ENCODE assay signal across 10 mouse cellular contexts in genomic region chr6:32710208-32710607, GRCm38 (mm10).
DNase-seq lines count a peak whose midpoint lies in the region; ATAC-seq and TF ChIP-seq lines count a peak whose summit lies in the region.
"Had no signal": no experiment of that assay in that cellular context is flagged by ENCODE, and none has a peak within 500 bp of the region (broad histone marks: within the 10 kb centered on the region; RNA-seq: fewer than 3 reads in every experiment).

No protein-coding gene starts in this region.

- no peak overlapping the region for H3K27ac ChIP-seq in lung, embryonic 16.5 days (ENCODE audit: low read length)
- H3K27ac ChIP-seq in forebrain, embryonic 16.5 days (ENCODE audit: low read length), result no peak overlapping the region
- no peak overlapping the region for H3K27ac ChIP-seq in neural tube, embryonic 14.5 days (ENCODE audit: low read depth, low read length)
- H3K27ac ChIP-seq: limb, embryonic 15.5 days; stomach, embryonic 15.5 days had no signal

- ATAC-seq in lung, embryonic 16.5 days (ENCODE audit: low read depth), result peak; percentile 76; the same call in 1 of the 2 replicates
- ATAC-seq in forebrain, embryonic 16.5 days, result peak; percentile 61
- ATAC-seq in neural tube, embryonic 14.5 days (ENCODE audit: low read depth), result peak; percentile 58; the same call in 1 of the 2 replicates

- no peak for TF ChIP-seq POLR2A in lung, adult 2 months (IDR thresholded peaks at IDR 0.05; ENCODE audit: borderline replicate concordance, extremely low read depth, low read depth, low read length)

- no peak overlapping the region for H3K4me2 ChIP-seq in lung, embryonic 16.5 days (ENCODE audit: low read depth, low read length)
- H3K4me2 ChIP-seq in forebrain, embryonic 16.5 days (ENCODE audit: low read length), result no peak overlapping the region
- no peak overlapping the region for H3K4me2 ChIP-seq in neural tube, embryonic 14.5 days (ENCODE audit: low read depth, low read length)
- H3K4me2 ChIP-seq: limb, embryonic 15.5 days; stomach, embryonic 15.5 days had no signal

- no peaks in the 10 kb centered on the region for H3K36me3 ChIP-seq in lung, embryonic 16.5 days (ENCODE audit: control insufficient read depth, insufficient read depth, low read length)
- no peaks in the 10 kb centered on the region for H3K36me3 ChIP-seq in forebrain, embryonic 16.5 days (ENCODE audit: control insufficient read depth, insufficient read depth)
- no peaks in the 10 kb centered on the region for H3K36me3 ChIP-seq in neural tube, embryonic 14.5 days (ENCODE audit: control insufficient read depth, insufficient read depth, low read length)
- H3K36me3 ChIP-seq: limb, embryonic 15.5 days; stomach, embryonic 15.5 days had no signal

- no peaks in the 10 kb centered on the region for H3K9me3 ChIP-seq in lung, embryonic 16.5 days (ENCODE audit: control insufficient read depth, low read length)
- H3K9me3 ChIP-seq in forebrain, embryonic 16.5 days (ENCODE audit: control insufficient read depth, low read length), result no peaks in the 10 kb centered on the region
- no peaks in the 10 kb centered on the region for H3K9me3 ChIP-seq in neural tube, embryonic 14.5 days (ENCODE audit: control insufficient read depth, low read length)
- H3K9me3 ChIP-seq: limb, embryonic 15.5 days; stomach, embryonic 15.5 days had no signal

- DNase-seq in lung, adult 2 months, result no peak
- peak; percentile 11 for DNase-seq in adrenal gland, adult 8-10 months
- DNase-seq in kidney, postnatal 10 days, result peak; percentile 84
- DNase-seq in frontal cortex, postnatal 25 days (ENCODE audit: low spot score in 2 of 2), result no peak
- no peak for DNase-seq in layer of hippocampus, postnatal 36 days

- no peaks in the 10 kb centered on the region for H3K27me3 ChIP-seq in lung, embryonic 16.5 days (ENCODE audit: control insufficient read depth, insufficient read depth, low read depth, low read length)
- no peaks in the 10 kb centered on the region; the same call in 1 of the 2 replicates for H3K27me3 ChIP-seq in forebrain, embryonic 16.5 days (replicated peaks; ENCODE audit: control insufficient read depth, insufficient read depth, low read length)
- H3K27me3 ChIP-seq in neural tube, embryonic 14.5 days (ENCODE audit: control insufficient read depth, insufficient read depth, low read length), result no peaks in the 10 kb centered on the region

- no peak for TF ChIP-seq CTCF in lung, adult 2 months (IDR thresholded peaks at IDR 0.05; ENCODE audit: insufficient read depth, low read length)

- no peak overlapping the region for H3K9ac ChIP-seq in lung, embryonic 16.5 days (ENCODE audit: low read length)
- no peak overlapping the region for H3K9ac ChIP-seq in forebrain, embryonic 16.5 days (replicated peaks; ENCODE audit: low read depth, low read length)
- H3K9ac ChIP-seq in neural tube, embryonic 14.5 days (replicated peaks; ENCODE audit: low read depth, low read length), result no peak overlapping the region
- H3K9ac ChIP-seq: limb, embryonic 15.5 days; stomach, embryonic 15.5 days had no signal

- H3K4me1 ChIP-seq in lung, embryonic 16.5 days (replicated peaks; ENCODE audit: control insufficient read depth, insufficient read depth, low read length), result no peaks in the 10 kb centered on the region
- no peaks in the 10 kb centered on the region for H3K4me1 ChIP-seq in lung, adult 2 months (ENCODE audit: control insufficient read depth, insufficient read depth, low read length)
- peaks cover 2% of the 10 kb centered on the region; the same call in 1 of the 2 replicates for H3K4me1 ChIP-seq in forebrain, embryonic 16.5 days (replicated peaks; ENCODE audit: control insufficient read depth, insufficient read depth, low read length)
- no peaks in the 10 kb centered on the region for H3K4me1 ChIP-seq in neural tube, embryonic 14.5 days (ENCODE audit: control insufficient read depth, insufficient read depth, low read length)
- H3K4me1 ChIP-seq: limb, embryonic 15.5 days; stomach, embryonic 15.5 days had no signal

- 7% methylated on average over 10 of the region's 10 CpGs for WGBS in lung, embryonic 16.5 days
- whole genome bisulfite sequencing in lung, adult 2 months, result 13% methylated on average over 10 of the region's 10 CpGs
- 7% methylated on average over 10 of the region's 10 CpGs for WGBS in forebrain, embryonic 16.5 days
- WGBS in neural tube, embryonic 14.5 days, result 11% methylated on average over 10 of the region's 10 CpGs

- H3K4me3 ChIP-seq in lung, embryonic 16.5 days (ENCODE audit: low read length), result no peak overlapping the region
- H3K4me3 ChIP-seq in lung, adult 2 months (replicated peaks; ENCODE audit: extremely low read depth, low read depth, low read length), result no peak overlapping the region
- no peak overlapping the region for H3K4me3 ChIP-seq in forebrain, embryonic 16.5 days (replicated peaks; ENCODE audit: low read length)
- no peak overlapping the region for H3K4me3 ChIP-seq in neural tube, embryonic 14.5 days (ENCODE audit: low read depth, low read length)
- H3K4me3 ChIP-seq: limb, embryonic 15.5 days; stomach, embryonic 15.5 days had no signal

Comparison
In these comparisons a context has a peak if more than half of its experiments do, and no peak if none do; other contexts are left out.
1. DNase-seq: peak in adrenal gland, adult 8-10 months (single experiment) and kidney, postnatal 10 days (single experiment); none in lung, adult 2 months (single experiment), frontal cortex, postnatal 25 days (0 of 2) and layer of hippocampus, postnatal 36 days (0 of 2).
2. Peak in every context shown above with its lines, with median percentiles within 50 percentile points of each other: ATAC-seq.